Mouse (Mus musculus) heart, postnatal 0 days (tissue): Measurements from ENCODE around the gene Trafd1. TPM values are rescaled to one million over a fixed set of nuclear protein-coding genes. Genes with fewer than 3 reads are reported as not detected.

ENCODE experiments used
- ATAC-seq: fragments of 200-750 bp; cut with Nextera tagmentation; 2 replicates; pipeline ENCODE4 v1.8.0; 2017; ENCODE audit warnings: low read depth, moderate number of reproducible peaks, moderate library complexity; ENCODE audit not compliant: insufficient read depth
- DNase-seq: peaks from one replicate; pipeline ENCODE4 v3.0.0-alpha.2; 2016; ENCODE audit warnings: low spot score
- H3K27ac ChIP-seq: fragments of 300-500 bp; sonication (generic); 2 replicates; pipeline ENCODE4 v1.5.1; 2014; ENCODE audit warnings: low read depth, mild to moderate bottlenecking
- H3K27me3 ChIP-seq: fragments of 300-500 bp; sonication (generic); 2 replicates; pipeline ENCODE4 v1.6.1; 2014; ENCODE audit warnings: low read length, mixed read lengths; ENCODE audit not compliant: control insufficient read depth, insufficient read depth
- H3K36me3 ChIP-seq: fragments of 300-500 bp; sonication (generic); replicated peaks from 2 replicates; pipeline ENCODE4 v1.6.1; 2014; ENCODE audit warnings: low read length, mixed read lengths; ENCODE audit not compliant: control insufficient read depth, insufficient read depth
- H3K4me1 ChIP-seq: fragments of 300-500 bp; sonication (generic); 2 replicates; pipeline ENCODE4 v1.6.1; 2014; ENCODE audit warnings: antibody characterized with exemption; ENCODE audit not compliant: control insufficient read depth, insufficient read depth
- H3K4me2 ChIP-seq: fragments of 300-500 bp; sonication (generic); 2 replicates; pipeline ENCODE4 v1.6.1; 2014; ENCODE audit warnings: low read depth, mild to moderate bottlenecking, low read length, moderate library complexity
- H3K4me3 ChIP-seq: fragments of 300-500 bp; sonication (generic); 2 replicates; pipeline ENCODE4 v1.5.1; 2014; ENCODE audit warnings: low read depth, low read length
- H3K9ac ChIP-seq: fragments of 300-500 bp; sonication (generic); replicated peaks from 2 replicates; pipeline ENCODE4 v1.6.1; 2014; ENCODE audit warnings: low read depth, low read length, mixed read lengths
- H3K9me3 ChIP-seq: fragments of 300-500 bp; sonication (generic); replicated peaks from 2 replicates; pipeline ENCODE4 v1.6.1; 2016; ENCODE audit warnings: low read length; ENCODE audit not compliant: control insufficient read depth
- CTCF ChIP-seq: IDR thresholded peaks from 2 replicates; pipeline ENCODE4 v1.5.1; 2016; ENCODE audit warnings: antibody characterized with exemption, control low read depth, low read depth
- EP300 ChIP-seq: IDR thresholded peaks from 2 replicates; pipeline ENCODE4 v1.6.1; 2016; ENCODE audit warnings: antibody characterized with exemption, low read depth
- WGBS: fragments of 180-500 bp; shearing (Covaris S2); extraction: QIAGEN DNeasy Blood & Tissue Kit; methylation state at CpG from one replicate; pipeline ENCODE4 v1.1.7; 2014; 5-methylcytosine and 5-hydroxymethylcytosine counted together
- polyA plus RNA-seq: library from polyadenylated mRNA; unstranded; fragments of >200 nt; fragmentation: Nextera tagmentation; extraction: Ambion mirVana; gene quantifications from 2 replicates; pipeline ENCODE4 v1.2.1, GENCODE M21; 2015
- total RNA-seq: library from RNA; depleted of rRNA; stranded (reverse); fragments of >200 nt; gene quantifications from 2 replicates; pipeline ENCODE4 v1.2.3, GENCODE M21; 2014; ENCODE audit warnings: low replicate concordance

The Trafd1 gene
- total and polyA plus RNA-seq, 2 experiments from 2014 or later: 67.7 to 83.8 TPM

GRCm38 (mm10) chr5:121371712-121372111, 13.7 kb downstream of the Trafd1 start:
- no peak overlapping the region for H3K4me3 ChIP-seq

GRCm38 (mm10) chr5:121367255-121367654, 18.2 kb downstream of the Trafd1 start:
- no peaks in the 10 kb centered on the region for H3K27me3 ChIP-seq
- no peak overlapping the region for H3K4me2 ChIP-seq
- H3K9me3 ChIP-seq: no peaks in the 10 kb centered on the region
- no peak overlapping the region for H3K4me3 ChIP-seq
- no peak overlapping the region for H3K9ac ChIP-seq
- peaks cover 72% of the 10 kb centered on the region for H3K36me3 ChIP-seq
- ATAC-seq: no peak
- WGBS: 79% methylated on average over 4 of the region's 4 CpGs
- H3K4me1 ChIP-seq: no peaks in the 10 kb centered on the region
- TF ChIP-seq EP300 (no peak), CTCF (no peak)
- no peak for DNase-seq
- no peak overlapping the region for H3K27ac ChIP-seq

More at GRCm38 (mm10) chr5:121371712-121372111, 13.7 kb downstream of the Trafd1 start:
- 89% methylated on average over 6 of the region's 6 CpGs for WGBS
- DNase-seq (no peak), ATAC-seq (no peak)
- Histone ChIP-seq H3K27me3 (no peaks in the 10 kb centered on the region), H3K4me1 (no peaks in the 10 kb centered on the region), H3K9me3 (no peaks in the 10 kb centered on the region), H3K4me2 (no peak overlapping the region), H3K36me3 (peaks cover 68% of the 10 kb centered on the region), H3K9ac (no peak overlapping the region), H3K27ac (no peak overlapping the region)
- TF ChIP-seq CTCF: no peak
- no peak for TF ChIP-seq EP300

- no peaks in the 10 kb centered on the region for H3K4me1 ChIP-seq
- no peak overlapping the region for H3K4me3 ChIP-seq
- no peak overlapping the region for H3K27ac ChIP-seq
- 71% methylated on average over 16 of the region's 16 CpGs for WGBS
- ATAC-seq (no peak), DNase-seq (no peak)
- no peaks in the 10 kb centered on the region for H3K27me3 ChIP-seq
- H3K4me2 ChIP-seq: no peak overlapping the region
- no peak overlapping the region for H3K9ac ChIP-seq
- H3K9me3 ChIP-seq: no peaks in the 10 kb centered on the region
- H3K36me3 ChIP-seq: peaks cover 72% of the 10 kb centered on the region
- no peak for TF ChIP-seq EP300
- TF ChIP-seq CTCF: no peak
Measured at GRCm38 (mm10) chr5:121366449-121367225, 18.8 kb downstream of the Trafd1 start.

- 73% methylated on average over 7 of the region's 7 CpGs for WGBS
- H3K36me3 ChIP-seq: peaks cover 97% of the 10 kb centered on the region
- H3K4me2 ChIP-seq: no peak overlapping the region
Measured at GRCm38 (mm10) chr5:121363441-121363840, 22.0 kb downstream of the Trafd1 start.

GRCm38 (mm10) chr5:121361696-121362095, 23.7 kb downstream of the Trafd1 start:
- no peaks in the 10 kb centered on the region for H3K4me1 ChIP-seq
- H3K4me3 ChIP-seq: no peak overlapping the region
- DNase-seq: no peak
- H3K9me3 ChIP-seq: no peaks in the 10 kb centered on the region
- no peak for ATAC-seq
- H3K27ac ChIP-seq: no peak overlapping the region
- H3K4me2 ChIP-seq: no peak overlapping the region
- no peaks in the 10 kb centered on the region for H3K27me3 ChIP-seq
- H3K9ac ChIP-seq: no peak overlapping the region
- TF ChIP-seq CTCF: no peak
- peaks cover 98% of the 10 kb centered on the region for H3K36me3 ChIP-seq
- WGBS: 73% methylated on average over 5 of the region's 5 CpGs

More at GRCm38 (mm10) chr5:121363441-121363840, 22.0 kb downstream of the Trafd1 start:
- Histone ChIP-seq H3K9ac (no peak overlapping the region), H3K9me3 (no peaks in the 10 kb centered on the region), H3K4me1 (no peaks in the 10 kb centered on the region), H3K27me3 (no peaks in the 10 kb centered on the region), H3K27ac (no peak overlapping the region), H3K4me3 (no peak overlapping the region)
- TF ChIP-seq CTCF: no peak
- no peak for TF ChIP-seq EP300
- no peak for ATAC-seq
- DNase-seq: no peak

GRCm38 (mm10) chr5:121359229-121359628, 26.2 kb downstream of the Trafd1 start:
- Histone ChIP-seq H3K27ac (no peak overlapping the region), H3K9ac (no peak overlapping the region), H3K9me3 (no peaks in the 10 kb centered on the region), H3K4me3 (no peak overlapping the region), H3K27me3 (no peaks in the 10 kb centered on the region), H3K4me1 (no peaks in the 10 kb centered on the region), H3K36me3 (peaks cover 98% of the 10 kb centered on the region), H3K4me2 (no peak overlapping the region)
- ATAC-seq: no peak
- 41% methylated on average over 9 of the region's 9 CpGs for WGBS
- no peak for DNase-seq
- TF ChIP-seq EP300: no peak
